Mouse (Mus musculus): ENCODE data around the gene Ogdh. TPM values are rescaled to one million over a fixed set of nuclear protein-coding genes. Genes with fewer than 3 reads are reported as not detected.
A peak's percentile ranks its signal among the peaks of the same experiment; 100 is the strongest.

Gene Ogdh
- polyA plus RNA-seq, 1 experiment from 2014 or later = 50.1 TPM

DNA sequence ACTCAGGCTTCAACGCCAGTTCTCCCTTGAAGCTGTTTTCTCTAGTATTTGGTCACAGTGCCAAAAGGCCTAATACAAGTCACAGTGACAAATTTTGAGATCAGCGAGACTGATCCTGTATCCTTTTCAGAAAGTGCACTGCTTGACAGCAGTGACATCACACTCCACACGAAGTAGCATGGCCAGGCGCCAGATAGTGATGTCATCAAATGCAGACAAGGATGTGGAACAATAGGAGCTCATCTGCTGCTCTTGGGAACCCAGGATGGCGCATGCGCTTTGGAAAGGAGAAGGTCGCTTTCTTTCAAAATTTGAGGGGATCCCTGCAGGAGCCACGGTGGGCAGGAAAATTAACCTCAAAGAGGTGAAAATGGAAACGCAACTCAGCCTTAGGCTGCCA lies 81.4 kb downstream of the Ogdh start:
- H3K27ac ChIP-seq (ENCODE audit: low read depth) = no peak overlapping the region
- TF ChIP-seq EP300 (IDR thresholded peaks at IDR 0.05; ENCODE audit: low read depth) (no peak), CTCF (IDR thresholded peaks at IDR 0.05; ENCODE audit: low read depth) (no peak)
- 86% methylated on average over 9 of the region's 9 CpGs for WGBS (ENCODE audit: insufficient replicate concordance)
- no peaks in the 10 kb centered on the region for H3K9me3 ChIP-seq (ENCODE audit: low read length)
- DNase-seq = no peak
- no peaks in the 10 kb centered on the region for H3K27me3 ChIP-seq (ENCODE audit: insufficient read depth, low read length)
- ATAC-seq = no peak
- H3K36me3 ChIP-seq (replicated peaks; ENCODE audit: insufficient read depth, low read length) = no peaks in the 10 kb centered on the region
- H3K4me3 ChIP-seq (ENCODE audit: low read depth, low read length) = no peak overlapping the region
- H3K9ac ChIP-seq (replicated peaks) = no peak overlapping the region
- H3K4me2 ChIP-seq (ENCODE audit: low read depth, low read length) = no peak overlapping the region
- H3K4me1 ChIP-seq (ENCODE audit: insufficient read depth) = no peaks in the 10 kb centered on the region

- WGBS (ENCODE audit: insufficient replicate concordance) = 77% methylated on average over 6 of the region's 6 CpGs
- no peaks in the 10 kb centered on the region for H3K27me3 ChIP-seq (ENCODE audit: insufficient read depth, low read length)
These were observed 89.5 kb downstream of the Ogdh start for GRCm38 (mm10) chr11:6380916-6381315.

DNA sequence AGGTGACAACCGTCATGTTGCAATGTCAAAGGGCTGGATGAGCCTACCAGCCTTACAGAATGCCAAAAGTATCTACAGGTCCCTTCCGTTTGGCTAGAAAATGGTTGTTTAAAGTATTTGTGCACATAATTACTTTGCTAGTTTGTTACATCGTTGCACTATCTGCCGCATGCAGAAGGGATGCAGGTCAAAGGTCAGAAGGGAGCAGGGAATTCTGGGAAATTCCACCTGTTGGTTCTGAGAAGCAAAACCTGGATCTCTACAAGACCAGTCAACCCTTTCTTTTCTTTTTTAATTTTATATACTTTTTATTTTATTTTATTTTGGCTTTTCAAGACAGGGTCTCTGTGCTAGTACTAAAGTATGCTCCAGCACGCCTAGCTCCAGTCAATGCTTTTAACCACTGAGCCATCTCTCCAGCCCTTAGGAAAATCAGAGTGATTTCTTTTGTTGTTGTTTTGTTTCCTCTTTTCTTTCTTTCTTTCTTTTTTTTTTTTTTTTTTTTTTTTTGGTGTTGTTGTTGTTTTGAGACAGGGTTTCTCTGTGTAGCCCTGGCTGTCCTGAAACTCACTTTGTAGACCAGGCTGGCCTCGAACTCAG lies 96.8 kb downstream of the Ogdh start:
- H3K4me2 ChIP-seq (ENCODE audit: low read depth, low read length) = peak overlapping the region; percentile 99; the same call in 1 of the 2 replicates
- ATAC-seq (no peak), DNase-seq (no peak)
- H3K27ac ChIP-seq (ENCODE audit: low read depth) = peak overlapping the region; percentile 96
- peaks cover 22% of the 10 kb centered on the region for H3K4me1 ChIP-seq (ENCODE audit: insufficient read depth)
- 82% methylated on average over 6 of the region's 6 CpGs for WGBS (ENCODE audit: insufficient replicate concordance)
- peak overlapping the region; percentile 93 for H3K9ac ChIP-seq (replicated peaks)
- no peaks in the 10 kb centered on the region for H3K27me3 ChIP-seq (ENCODE audit: insufficient read depth, low read length)
- peaks cover 3% of the 10 kb centered on the region; the same call in 1 of the 2 replicates for H3K36me3 ChIP-seq (replicated peaks; ENCODE audit: insufficient read depth, low read length)
- no peaks in the 10 kb centered on the region for H3K9me3 ChIP-seq (ENCODE audit: low read length)
- H3K4me3 ChIP-seq (ENCODE audit: low read depth, low read length) = 0 out of 2 replicates have a peak overlapping the region, but pooled peaks have one; percentile 82
- TF ChIP-seq CTCF (IDR thresholded peaks at IDR 0.05; ENCODE audit: low read depth) (no peak), EP300 (IDR thresholded peaks at IDR 0.05; ENCODE audit: low read depth) (no peak)

More at GRCm38 (mm10) chr11:6380916-6381315, 89.5 kb downstream of the Ogdh start:
- TF ChIP-seq CTCF (IDR thresholded peaks at IDR 0.05; ENCODE audit: low read depth) = no peak
- H3K4me1 ChIP-seq (ENCODE audit: insufficient read depth) = no peaks in the 10 kb centered on the region
- ATAC-seq = no peak
- H3K4me2 ChIP-seq (ENCODE audit: low read depth, low read length) = no peak overlapping the region
- no peaks in the 10 kb centered on the region for H3K9me3 ChIP-seq (ENCODE audit: low read length)
- no peak for DNase-seq
- H3K9ac ChIP-seq (replicated peaks) = no peak overlapping the region
- no peaks in the 10 kb centered on the region for H3K36me3 ChIP-seq (replicated peaks; ENCODE audit: insufficient read depth, low read length)
- H3K4me3 ChIP-seq (ENCODE audit: low read depth, low read length) = no peak overlapping the region
- H3K27ac ChIP-seq (ENCODE audit: low read depth) = no peak overlapping the region

DNA sequence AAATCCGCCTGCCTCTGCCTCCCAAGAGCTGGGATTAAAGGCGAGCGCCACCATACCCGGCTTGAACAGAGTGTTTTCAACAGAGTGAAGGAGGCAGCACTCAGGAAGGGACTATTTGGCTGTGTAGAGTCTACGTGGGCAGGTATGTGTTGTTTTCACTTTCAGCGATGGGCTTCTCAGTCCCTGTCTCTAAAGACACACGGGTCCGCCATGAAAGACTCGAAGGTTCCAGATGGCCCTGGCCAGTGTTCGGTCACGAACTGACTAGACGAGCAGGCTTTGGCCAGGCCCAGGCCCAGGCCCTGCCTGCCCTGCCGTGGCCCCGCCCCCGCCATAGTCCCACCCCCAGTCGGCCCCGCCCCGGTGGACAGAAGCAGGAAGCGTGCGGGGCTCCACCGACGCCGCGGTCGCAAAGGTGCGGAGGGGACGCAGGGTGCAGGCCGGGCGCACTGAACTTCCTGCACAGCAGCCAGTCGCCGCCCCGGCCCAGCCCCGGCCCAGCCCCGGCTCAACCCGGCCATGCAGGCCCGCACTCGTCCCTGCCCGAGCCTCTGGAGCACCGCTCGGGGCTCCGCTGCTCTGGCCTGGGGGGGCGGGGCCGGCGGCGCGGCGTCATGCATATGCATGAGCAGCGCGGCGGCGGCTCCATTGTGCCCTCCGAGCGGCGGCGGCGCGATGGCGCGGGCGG lies 97.4 kb downstream of the Ogdh start, which contains the start of gene Zmiz2:
TSS of gene Zmiz2 (plus strand) at position 349 of the 688 bp plus-strand sequence.
- Histone ChIP-seq H3K27ac (ENCODE audit: low read depth) (peak within 1 kb of the TSS; percentile 96), H3K9ac (replicated peaks) (peak within 1 kb of the TSS; percentile 93), H3K9me3 (ENCODE audit: low read length) (no peaks in the 10 kb centered on the region), H3K36me3 (replicated peaks; ENCODE audit: insufficient read depth, low read length) (peaks cover 4% of the 10 kb centered on the region), H3K4me3 (ENCODE audit: low read depth, low read length) (peak within 1 kb of the TSS; percentile 82), H3K4me2 (ENCODE audit: low read depth, low read length) (peak within 1 kb of the TSS; percentile 99), H3K27me3 (ENCODE audit: insufficient read depth, low read length) (no peaks in the 10 kb centered on the region), H3K4me1 (ENCODE audit: insufficient read depth) (peaks cover 22% of the 10 kb centered on the region)
- DNase-seq (peak; percentile 96), ATAC-seq (peak; percentile 98)
- 9% methylated on average over 32 of the region's 60 CpGs for WGBS (ENCODE audit: insufficient replicate concordance)
- TF ChIP-seq EP300 (IDR thresholded peaks at IDR 0.05; ENCODE audit: low read depth) (no peak), CTCF (IDR thresholded peaks at IDR 0.05; ENCODE audit: low read depth) (no peak)

GRCm38 (mm10) chr11:6389483-6389921 lies 98.1 kb downstream of the Ogdh start:
- H3K36me3 ChIP-seq (replicated peaks; ENCODE audit: insufficient read depth, low read length) = peaks cover 7% of the 10 kb centered on the region
- peak overlapping the region; percentile 99 for H3K4me2 ChIP-seq (ENCODE audit: low read depth, low read length)
- WGBS (ENCODE audit: insufficient replicate concordance) = under 1% methylated on average over 33 of the region's 43 CpGs
- H3K4me3 ChIP-seq (ENCODE audit: low read depth, low read length) = peak overlapping the region; percentile 82
- DNase-seq (peak; percentile 56), ATAC-seq (peak; percentile 6)
- peak overlapping the region; percentile 96 for H3K27ac ChIP-seq (ENCODE audit: low read depth)
- H3K27me3 ChIP-seq (ENCODE audit: insufficient read depth, low read length) = no peaks in the 10 kb centered on the region
- H3K4me1 ChIP-seq (ENCODE audit: insufficient read depth) = peaks cover 22% of the 10 kb centered on the region
- TF ChIP-seq EP300 (IDR thresholded peaks at IDR 0.05; ENCODE audit: low read depth) (no peak), CTCF (IDR thresholded peaks at IDR 0.05; ENCODE audit: low read depth) (no peak)
- H3K9ac ChIP-seq (replicated peaks) = peak overlapping the region; percentile 93
- H3K9me3 ChIP-seq (ENCODE audit: low read length) = no peaks in the 10 kb centered on the region

GRCm38 (mm10) chr11:6390376-6391053 lies 99.1 kb downstream of the Ogdh start:
- peaks cover 22% of the 10 kb centered on the region for H3K4me1 ChIP-seq (ENCODE audit: insufficient read depth)
- no peaks in the 10 kb centered on the region for H3K9me3 ChIP-seq (ENCODE audit: low read length)

More at GRCm38 (mm10) chr11:6390376-6391053, 99.1 kb downstream of the Ogdh start:
- Histone ChIP-seq H3K27ac (ENCODE audit: low read depth) (no peak overlapping the region), H3K36me3 (replicated peaks; ENCODE audit: insufficient read depth, low read length) (peaks cover 8% of the 10 kb centered on the region), H3K4me3 (ENCODE audit: low read depth, low read length) (peak overlapping the region; percentile 82), H3K4me2 (ENCODE audit: low read depth, low read length) (peak overlapping the region; percentile 99), H3K9ac (replicated peaks) (peak overlapping the region; percentile 93), H3K27me3 (ENCODE audit: insufficient read depth, low read length) (no peaks in the 10 kb centered on the region)
- TF ChIP-seq EP300 (IDR thresholded peaks at IDR 0.05; ENCODE audit: low read depth) = no peak
- no peak for TF ChIP-seq CTCF (IDR thresholded peaks at IDR 0.05; ENCODE audit: low read depth)
- 84% methylated on average over 8 of the region's 8 CpGs for WGBS (ENCODE audit: insufficient replicate concordance)
- DNase-seq (no peak), ATAC-seq (no peak)

All from liver, postnatal 0 days (tissue).